Mouse (Mus musculus) spleen, adult 2 months (tissue): ENCODE results near the gene Olfr66.

Experiments
- CTCF ChIP-seq: fragments of 200-500 bp; IDR thresholded peaks from 2 replicates; pipeline ENCODE4 v1.5.1; 2011; ENCODE audit warnings: mild to moderate bottlenecking, inconsistent platforms; ENCODE audit not compliant: insufficient read depth, insufficient read length, insufficient replicate concordance; ENCODE audit errors: extremely low read depth
- POLR2A ChIP-seq: fragments of 200-500 bp; IDR thresholded peaks from 2 replicates; pipeline ENCODE4 v1.6.1; 2011; ENCODE audit warnings: low read depth, low read length, inconsistent platforms

- TF ChIP-seq CTCF (no peak), POLR2A (no peak)
These were observed 17.1 kb upstream of the Olfr66 start, which contains the start of gene Olfr65 for GRCm38 (mm10) chr7:103903187-103903586.
